Mouse (Mus musculus) liver, postnatal 0 days (tissue): ENCODE data around the gene Tmem207.
A peak's percentile ranks its signal among the peaks of the same experiment; 100 is the strongest.

ENCODE experiments used
- CTCF ChIP-seq: sonication (generic); IDR thresholded peaks from 2 replicates; pipeline ENCODE4 v1.5.1; 2016; ENCODE audit warnings: antibody characterized with exemption, low read depth
- EP300 ChIP-seq: IDR thresholded peaks from 2 replicates; pipeline ENCODE4 v1.6.1; 2016; ENCODE audit warnings: antibody characterized with exemption, low read depth, mild to moderate bottlenecking

- TF ChIP-seq CTCF (peak; percentile 70), EP300 (no peak)
Measured at GRCm38 (mm10) chr16:26519596-26519995, 7.0 kb downstream of the Tmem207 start.
